Mouse (Mus musculus): ENCODE data around the gene Dcdc2a. TPM values are rescaled to one million over a fixed set of nuclear protein-coding genes. Genes with fewer than 3 reads are reported as not detected.
A peak's percentile ranks its signal among the peaks of the same experiment; 100 is the strongest.

Gene Dcdc2a
- polyA plus RNA-seq, 1 experiment from 2014 or later = 2.4 TPM

DNA sequence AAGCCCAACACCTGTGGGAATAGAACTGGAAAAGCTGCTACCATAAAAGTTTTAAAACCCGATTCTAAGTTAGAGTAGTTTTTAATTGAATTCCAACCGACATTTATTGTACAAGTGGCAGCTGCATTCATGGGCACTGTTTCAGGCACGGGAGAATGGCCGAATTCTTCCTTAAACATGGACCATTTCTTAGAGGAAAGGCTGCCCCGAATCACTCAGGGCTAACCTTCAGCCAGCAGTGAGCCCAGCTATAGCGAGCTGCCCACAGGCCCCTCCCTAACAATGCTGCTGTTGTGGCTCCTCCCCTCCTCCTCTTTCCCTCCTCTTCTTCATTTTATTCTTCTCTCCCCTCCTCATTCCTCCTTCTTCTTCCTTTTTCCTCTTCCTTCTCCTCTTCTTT, 44.8 kb downstream of the Dcdc2a start:
- Histone ChIP-seq H3K4me1 (no peaks in the 10 kb centered on the region), H3K9me3 (no peaks in the 10 kb centered on the region), H3K27me3 (replicated peaks; ENCODE audit: low read depth, poor library complexity, severe bottlenecking) (no peaks in the 10 kb centered on the region), H3K4me3 (no peak overlapping the region), H3K27ac (replicated peaks) (no peak overlapping the region), H3K36me3 (replicated peaks) (no peaks in the 10 kb centered on the region)
- 83% methylated on average over 6 of the region's 6 CpGs for whole genome bisulfite sequencing
- DNase-seq (ENCODE audit: low spot score) = no peak

DNA sequence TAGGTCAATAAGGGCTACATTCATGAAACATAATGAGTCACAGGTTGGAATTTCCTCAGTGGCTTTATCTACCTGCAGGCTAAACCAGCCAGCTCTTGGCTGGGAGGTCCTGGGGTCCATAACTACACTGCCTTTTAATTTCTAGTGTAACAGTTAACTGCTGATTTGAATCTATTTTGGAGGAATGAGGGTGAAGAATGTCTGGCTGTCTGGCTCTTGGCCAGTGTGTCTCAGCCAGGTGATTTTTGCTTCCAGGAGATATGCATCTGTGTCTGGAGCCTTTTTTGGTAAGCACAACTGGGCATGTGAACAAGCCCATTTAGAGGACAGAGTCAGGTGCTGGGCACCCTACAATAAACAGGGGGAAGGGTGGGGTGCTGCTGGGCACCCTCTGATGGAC, 49.9 kb downstream of the Dcdc2a start:
- Histone ChIP-seq H3K9me3 (no peaks in the 10 kb centered on the region), H3K4me3 (no peak overlapping the region), H3K4me1 (0 out of 2 replicates have a peak, but pooled peaks cover 1% of the 10 kb centered on the region), H3K27me3 (replicated peaks; ENCODE audit: low read depth, poor library complexity, severe bottlenecking) (no peaks in the 10 kb centered on the region), H3K36me3 (replicated peaks) (no peaks in the 10 kb centered on the region), H3K27ac (replicated peaks) (no peak overlapping the region)
- no peak for DNase-seq (ENCODE audit: low spot score)

DNA sequence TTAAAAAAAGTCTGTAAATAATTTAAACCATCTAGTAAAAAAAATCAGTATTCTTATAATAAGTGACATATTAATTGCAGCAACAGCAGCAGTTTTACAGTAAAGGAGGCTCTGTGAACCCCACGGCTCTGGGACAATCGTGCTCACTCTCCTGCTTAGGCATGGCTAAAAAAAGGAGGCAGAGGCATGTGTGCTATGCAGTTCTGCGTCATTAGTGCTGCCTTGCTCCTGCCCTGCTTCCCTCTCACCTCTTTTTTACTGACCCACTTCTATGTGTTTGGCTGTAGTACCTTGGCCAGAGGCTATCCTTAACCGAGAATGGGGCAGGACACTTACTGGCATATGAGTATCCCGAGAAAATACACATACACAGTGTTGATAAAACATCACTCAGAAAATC, 50.9 kb downstream of the Dcdc2a start:
- DNase-seq (ENCODE audit: low spot score) = no peak
- H3K27me3 ChIP-seq (replicated peaks; ENCODE audit: low read depth, poor library complexity, severe bottlenecking) = no peaks in the 10 kb centered on the region
- 87% methylated on average over 5 of the region's 5 CpGs for WGBS

DNA sequence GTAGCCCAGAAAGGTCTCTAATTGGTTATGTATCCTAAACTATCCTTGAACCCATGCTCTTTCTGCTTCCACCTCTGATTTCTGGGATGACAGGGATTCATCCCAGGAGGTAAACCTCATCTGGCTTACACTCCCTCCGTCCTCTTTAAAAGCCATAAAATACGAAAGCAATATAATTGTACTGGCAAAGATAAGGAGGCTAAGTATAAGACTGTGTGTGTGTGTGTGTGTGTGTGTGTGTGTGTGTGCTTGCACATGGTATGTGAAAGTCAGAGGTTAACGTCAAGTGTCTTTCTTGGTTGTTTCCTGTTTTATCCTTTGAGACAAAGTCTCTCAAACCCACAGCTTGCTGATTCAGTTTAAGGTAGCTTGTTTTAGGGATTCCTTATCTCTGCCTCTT, 52.5 kb downstream of the Dcdc2a start:
- DNase-seq (ENCODE audit: low spot score) = no peak
- H3K9me3 ChIP-seq = no peaks in the 10 kb centered on the region
- H3K27ac ChIP-seq (replicated peaks) = no peak overlapping the region
- no peaks in the 10 kb centered on the region for H3K36me3 ChIP-seq (replicated peaks)
- 0 out of 2 replicates have a peak, but pooled peaks cover 3% of the 10 kb centered on the region for H3K4me1 ChIP-seq
- no peak overlapping the region for H3K4me3 ChIP-seq
- H3K27me3 ChIP-seq (replicated peaks; ENCODE audit: low read depth, poor library complexity, severe bottlenecking) = no peaks in the 10 kb centered on the region
- 85% methylated on average over 3 of the region's 3 CpGs for WGBS

More for the DNA sequence above, 50.9 kb downstream of the Dcdc2a start:
- Histone ChIP-seq H3K9me3 (no peaks in the 10 kb centered on the region), H3K4me3 (no peak overlapping the region), H3K27ac (replicated peaks) (no peak overlapping the region), H3K36me3 (replicated peaks) (no peaks in the 10 kb centered on the region), H3K4me1 (0 out of 2 replicates have a peak, but pooled peaks cover 3% of the 10 kb centered on the region)

DNA sequence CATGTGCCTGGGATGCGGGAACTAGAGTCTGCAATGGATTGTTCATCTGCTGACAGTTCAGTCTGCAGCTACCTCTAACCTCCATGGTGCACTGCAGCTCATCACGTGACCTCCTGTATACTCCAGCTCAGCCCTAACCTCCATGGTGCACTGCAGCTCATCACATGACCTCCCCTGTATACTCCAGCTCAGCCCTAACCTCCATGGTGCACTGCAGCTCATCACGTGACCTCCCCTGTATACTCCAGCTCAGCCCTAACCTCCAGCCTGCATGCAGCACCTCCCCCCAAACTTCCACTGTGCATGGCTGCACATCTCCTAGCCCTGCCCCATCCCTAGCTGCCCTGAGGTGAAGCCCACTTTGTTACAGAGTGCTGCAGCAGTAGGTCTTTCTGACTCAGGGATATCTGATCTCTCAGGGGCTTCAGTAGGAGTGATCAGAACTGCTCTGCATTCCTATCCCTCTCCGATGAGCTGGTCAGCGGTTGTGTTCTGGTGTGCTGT, 54.8 kb downstream of the Dcdc2a start:
- 73% methylated on average over 5 of the region's 5 CpGs for WGBS
- H3K9me3 ChIP-seq = no peaks in the 10 kb centered on the region

DNA sequence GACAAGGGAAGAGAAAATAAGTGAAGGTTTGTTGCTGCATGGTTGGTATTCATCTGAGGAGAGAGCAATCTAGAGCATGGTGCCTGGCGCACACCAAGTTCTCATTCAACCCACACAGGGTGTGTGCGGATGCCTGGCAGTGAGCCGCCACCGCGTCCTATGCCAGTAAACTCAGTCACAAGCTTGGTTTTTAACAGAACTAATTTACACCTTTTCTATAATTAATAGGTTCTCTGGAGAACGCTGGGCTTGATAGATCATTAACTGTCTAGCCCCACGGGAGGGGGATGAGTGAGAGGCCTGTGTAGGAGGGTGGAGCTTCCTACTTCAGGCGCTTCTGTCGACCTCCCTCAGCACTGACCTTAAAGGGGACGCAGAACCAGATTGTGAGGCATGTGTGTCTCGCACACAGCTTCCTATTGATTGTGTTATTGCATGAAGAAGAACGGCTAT, 59.7 kb downstream of the Dcdc2a start:
- Histone ChIP-seq H3K9me3 (no peaks in the 10 kb centered on the region), H3K4me3 (peak overlapping the region; percentile 51), H3K27me3 (replicated peaks; ENCODE audit: low read depth, poor library complexity, severe bottlenecking) (peaks cover 9% of the 10 kb centered on the region; the same call in 1 of the 2 replicates), H3K4me1 (peaks cover 9% of the 10 kb centered on the region), H3K27ac (replicated peaks) (peak overlapping the region; percentile 60), H3K36me3 (replicated peaks) (no peaks in the 10 kb centered on the region)
- DNase-seq (ENCODE audit: low spot score) = peak; percentile 20
- 35% methylated on average over 12 of the region's 12 CpGs for WGBS

More for the DNA sequence above, 54.8 kb downstream of the Dcdc2a start:
- no peaks in the 10 kb centered on the region for H3K36me3 ChIP-seq (replicated peaks)
- no peak for DNase-seq (ENCODE audit: low spot score)
- no peaks in the 10 kb centered on the region for H3K27me3 ChIP-seq (replicated peaks; ENCODE audit: low read depth, poor library complexity, severe bottlenecking)
- peaks cover 7% of the 10 kb centered on the region for H3K4me1 ChIP-seq
- no peak overlapping the region for H3K27ac ChIP-seq (replicated peaks)
- H3K4me3 ChIP-seq = no peak overlapping the region

DNA sequence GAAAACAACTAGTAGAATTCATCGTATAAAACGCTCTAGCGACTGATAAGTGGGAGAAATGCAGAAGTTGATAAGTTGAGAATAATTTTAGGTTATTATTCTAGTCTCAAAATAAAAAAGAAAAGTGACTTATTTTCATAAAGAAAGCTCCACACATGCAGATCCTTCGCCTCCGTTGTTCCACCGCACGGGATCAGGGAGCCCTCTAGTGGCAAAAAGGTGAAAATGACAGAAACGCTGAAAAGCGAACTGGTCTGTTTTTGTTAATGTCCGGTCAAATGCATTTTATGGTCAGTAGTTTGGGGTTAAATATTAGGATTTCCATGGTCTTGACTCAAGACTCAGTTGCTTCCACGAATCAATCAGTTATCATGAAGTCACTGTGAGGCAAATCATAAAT, 60.2 kb downstream of the Dcdc2a start:
- no peaks in the 10 kb centered on the region for H3K9me3 ChIP-seq
- H3K36me3 ChIP-seq (replicated peaks) = no peaks in the 10 kb centered on the region
- peak overlapping the region; percentile 60; the same call in 1 of the 2 replicates for H3K27ac ChIP-seq (replicated peaks)
- H3K4me3 ChIP-seq = peak overlapping the region; percentile 51
- peak; percentile 56 for DNase-seq (ENCODE audit: low spot score)
- H3K4me1 ChIP-seq = peaks cover 6% of the 10 kb centered on the region
- peaks cover 9% of the 10 kb centered on the region; the same call in 1 of the 2 replicates for H3K27me3 ChIP-seq (replicated peaks; ENCODE audit: low read depth, poor library complexity, severe bottlenecking)
- WGBS = 4% methylated on average over 11 of the region's 11 CpGs

DNA sequence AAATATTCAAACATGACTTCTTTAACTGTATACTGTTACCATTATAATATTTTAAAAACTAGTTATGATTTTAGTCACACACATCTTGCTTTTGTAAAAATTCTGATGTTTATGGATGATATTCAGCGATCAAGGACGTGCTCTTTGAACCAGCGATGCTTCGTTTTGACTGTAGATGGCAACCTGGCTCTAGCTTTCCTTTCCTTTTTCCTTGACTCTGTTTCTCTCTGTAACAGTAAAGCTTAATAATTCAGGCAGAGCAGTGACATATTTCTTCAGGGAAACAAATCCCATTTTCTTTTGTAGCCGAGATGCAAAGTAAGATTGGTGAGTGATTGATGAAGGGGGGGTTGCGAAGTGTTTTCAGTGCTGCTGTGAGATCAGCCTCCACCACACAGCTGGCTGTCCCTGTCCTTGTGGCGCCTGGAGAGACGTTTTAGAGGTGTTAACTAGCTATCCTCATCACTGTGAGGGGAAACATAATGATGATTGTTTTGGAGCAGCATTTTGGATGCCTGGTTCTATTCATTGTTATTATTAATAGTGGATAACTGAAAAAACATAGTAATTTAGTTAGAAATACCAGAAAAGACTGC, 67.0 kb downstream of the Dcdc2a start:
- no peaks in the 10 kb centered on the region for H3K4me1 ChIP-seq
- no peaks in the 10 kb centered on the region for H3K36me3 ChIP-seq (replicated peaks)
- no peak for DNase-seq (ENCODE audit: low spot score)
- H3K27me3 ChIP-seq (replicated peaks; ENCODE audit: low read depth, poor library complexity, severe bottlenecking) = no peaks in the 10 kb centered on the region
- 73% methylated on average over 8 of the region's 8 CpGs for WGBS
- no peaks in the 10 kb centered on the region for H3K9me3 ChIP-seq
- H3K27ac ChIP-seq (replicated peaks) = no peak overlapping the region
- H3K4me3 ChIP-seq = no peak overlapping the region

DNA sequence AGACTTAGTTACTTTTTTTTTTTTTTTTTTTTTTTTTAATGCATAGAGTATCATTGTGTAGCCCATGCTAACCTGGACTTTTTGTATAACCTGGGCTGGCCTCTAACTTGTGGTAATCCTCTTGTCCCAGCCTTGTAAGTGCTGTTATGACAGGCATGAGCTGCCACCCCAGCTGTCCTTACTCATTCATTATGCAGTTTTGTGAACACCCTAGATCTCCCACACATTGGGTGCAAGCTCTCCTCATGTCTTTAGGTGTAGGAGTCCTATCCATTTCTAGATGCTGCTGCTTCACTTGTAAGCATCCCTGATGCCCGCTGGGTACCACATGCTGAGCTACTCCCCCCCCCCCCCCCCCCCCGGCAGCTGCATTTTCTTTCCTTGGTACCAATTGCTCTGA, 71.4 kb downstream of the Dcdc2a start:
- Histone ChIP-seq H3K9me3 (no peaks in the 10 kb centered on the region), H3K27ac (replicated peaks) (no peak overlapping the region), H3K27me3 (replicated peaks; ENCODE audit: low read depth, poor library complexity, severe bottlenecking) (no peaks in the 10 kb centered on the region), H3K36me3 (replicated peaks) (no peaks in the 10 kb centered on the region), H3K4me3 (no peak overlapping the region), H3K4me1 (no peaks in the 10 kb centered on the region)
- no peak for DNase-seq (ENCODE audit: low spot score)
- WGBS = 85% methylated on average over 2 of the region's 2 CpGs

DNA sequence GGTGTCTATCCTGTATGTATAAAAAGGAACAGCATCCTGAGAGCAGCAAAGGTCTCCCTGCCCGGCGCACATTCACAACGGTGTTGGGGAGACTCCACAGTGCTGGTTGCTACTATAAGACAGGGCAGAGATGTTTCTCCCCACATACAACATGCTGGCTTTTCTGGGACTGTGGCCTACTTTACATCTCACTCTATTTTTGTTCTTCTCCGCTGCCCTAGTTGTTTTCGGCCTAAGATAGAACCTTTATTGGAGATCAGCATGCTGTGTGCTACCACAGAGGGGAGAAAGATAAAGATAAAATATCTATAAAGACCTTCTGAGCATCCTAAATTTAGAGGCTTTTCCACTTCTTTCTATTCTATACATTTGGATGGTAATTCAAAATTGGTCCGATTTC, 72.0 kb downstream of the Dcdc2a start:
- no peak for DNase-seq (ENCODE audit: low spot score)
- WGBS = 93% methylated on average over 6 of the region's 6 CpGs
- H3K36me3 ChIP-seq (replicated peaks) = no peaks in the 10 kb centered on the region

DNA sequence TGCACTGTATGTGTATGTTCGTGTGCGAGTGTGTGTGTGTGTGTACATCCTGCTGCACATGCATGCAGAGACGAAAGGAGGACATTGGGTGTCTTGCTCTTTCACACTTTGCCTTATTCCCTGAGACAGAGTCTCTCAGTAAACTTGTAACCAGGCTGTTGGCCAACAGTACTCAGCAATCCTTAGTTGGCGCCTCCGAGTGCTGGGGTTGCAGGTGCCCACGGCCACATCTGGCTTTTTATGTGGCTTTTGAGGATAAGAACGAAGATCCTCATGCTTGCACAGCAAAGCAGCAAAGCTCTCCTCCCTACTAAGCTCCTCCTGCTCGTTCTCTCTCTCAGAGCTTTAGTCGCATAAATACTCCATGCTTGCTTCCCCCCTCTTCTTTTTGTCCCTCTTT, 73.0 kb downstream of the Dcdc2a start:
- no peaks in the 10 kb centered on the region for H3K27me3 ChIP-seq (replicated peaks; ENCODE audit: low read depth, poor library complexity, severe bottlenecking)
- 87% methylated on average over 9 of the region's 9 CpGs for WGBS
- H3K27ac ChIP-seq (replicated peaks) = no peak overlapping the region
- no peak overlapping the region for H3K4me3 ChIP-seq
- DNase-seq (ENCODE audit: low spot score) = no peak
- no peaks in the 10 kb centered on the region for H3K4me1 ChIP-seq
- no peaks in the 10 kb centered on the region for H3K9me3 ChIP-seq
- no peaks in the 10 kb centered on the region for H3K36me3 ChIP-seq (replicated peaks)

More for the DNA sequence above, 72.0 kb downstream of the Dcdc2a start:
- no peaks in the 10 kb centered on the region for H3K4me1 ChIP-seq
- no peaks in the 10 kb centered on the region for H3K27me3 ChIP-seq (replicated peaks; ENCODE audit: low read depth, poor library complexity, severe bottlenecking)
- H3K27ac ChIP-seq (replicated peaks) = no peak overlapping the region
- no peak overlapping the region for H3K4me3 ChIP-seq
- no peaks in the 10 kb centered on the region for H3K9me3 ChIP-seq

DNA sequence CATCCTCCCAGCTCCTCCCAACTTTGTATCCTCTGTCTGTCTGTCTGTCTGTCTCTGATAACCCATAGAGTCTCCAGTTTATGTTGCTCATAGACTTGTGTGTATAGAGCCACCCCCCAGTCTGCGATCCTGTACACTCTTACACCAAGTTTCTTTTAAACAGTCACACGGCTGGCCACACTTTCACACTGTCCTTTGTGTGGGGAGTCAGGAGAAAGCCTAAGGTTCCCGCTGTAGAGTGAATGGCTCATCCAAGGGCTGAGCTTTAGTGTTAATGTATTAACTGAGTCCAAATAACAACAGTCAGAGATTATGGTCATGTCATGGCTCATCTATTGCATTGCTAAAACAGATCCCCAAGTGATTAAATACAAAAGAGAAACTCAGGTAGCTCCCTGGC, 87.3 kb downstream of the Dcdc2a start:
- no peaks in the 10 kb centered on the region for H3K36me3 ChIP-seq (replicated peaks)
- H3K27me3 ChIP-seq (replicated peaks; ENCODE audit: low read depth, poor library complexity, severe bottlenecking) = no peaks in the 10 kb centered on the region
- WGBS = 87% methylated on average over 3 of the region's 3 CpGs
- no peak overlapping the region for H3K27ac ChIP-seq (replicated peaks)
- H3K4me3 ChIP-seq = no peak overlapping the region
- no peak for DNase-seq (ENCODE audit: low spot score)
- H3K9me3 ChIP-seq = no peaks in the 10 kb centered on the region
- no peaks in the 10 kb centered on the region for H3K4me1 ChIP-seq

DNA sequence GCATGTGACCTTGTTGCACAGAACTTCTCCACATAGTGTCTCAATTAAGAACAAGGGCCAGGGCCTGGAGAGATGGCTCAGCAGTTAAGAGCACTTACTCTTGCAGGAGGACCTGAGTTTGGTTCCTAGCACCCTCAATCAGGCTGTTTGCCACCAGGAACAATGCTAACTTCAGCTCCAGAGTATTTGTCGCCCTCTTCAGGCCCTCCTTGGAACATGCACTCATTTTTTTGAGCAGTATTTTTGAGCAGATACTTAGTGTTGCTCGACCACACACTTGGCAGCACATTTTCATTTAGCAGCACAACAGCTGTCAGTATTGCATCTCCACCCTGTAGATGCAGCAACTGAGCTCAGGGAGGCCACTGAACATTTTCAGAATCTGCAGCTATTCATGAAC, 88.3 kb downstream of the Dcdc2a start:
- Histone ChIP-seq H3K4me3 (no peak overlapping the region), H3K36me3 (replicated peaks) (no peaks in the 10 kb centered on the region), H3K9me3 (no peaks in the 10 kb centered on the region), H3K27me3 (replicated peaks; ENCODE audit: low read depth, poor library complexity, severe bottlenecking) (no peaks in the 10 kb centered on the region), H3K4me1 (no peaks in the 10 kb centered on the region), H3K27ac (replicated peaks) (no peak overlapping the region)
- DNase-seq (ENCODE audit: low spot score) = no peak
- WGBS = 76% methylated on average over 2 of the region's 2 CpGs

Data from embryonic facial prominence, embryonic 10.5 days (tissue).